Mouse (Mus musculus) pancreas, adult 10 weeks (tissue): Measurements from ENCODE around the gene Steap1. TPM values are rescaled to one million over a fixed set of nuclear protein-coding genes. Genes with fewer than 3 reads are reported as not detected.

Source experiments
- polyA plus RNA-seq: library from polyadenylated mRNA; stranded (reverse); fragments of 350-450 nt; fragmentation: Illumina TruSeq; extraction: RNeasy Lipid Tissue Mini Kit (QIAGEN cat#74804); gene quantifications from one replicate; pipeline ENCODE4 v1.2.3, GENCODE M21; 2015; ENCODE audit warnings: low read depth, low replicate concordance; ENCODE audit not compliant: insufficient read depth

Steap1 gene
- not detected for polyA plus RNA-seq

GRCm38 (mm10) chr5:5748866-5749682 lies at the start of gene Steap1:
Gene Steap1 (minus strand): TSS chr5:5749326.

GRCm38 (mm10) chr5:5693956-5694653 lies 55.0 kb downstream of the Steap1 start, which contains the start of gene Steap2:
Gene Steap2 (minus strand): TSS chr5:5694578.

Other genes with a start within 250 kb of the Steap1 start
- gene Cldn12, start 234.4 kb downstream of the Steap1 start, polyA plus RNA-seq: 3.5 TPM
- gene Gtpbp10, start 189.8 kb downstream of the Steap1 start, polyA plus RNA-seq: 2.6 TPM
- gene Gm8773, start 175.5 kb downstream of the Steap1 start, polyA plus RNA-seq: not detected
- gene Cfap69, start 85.1 kb downstream of the Steap1 start, polyA plus RNA-seq: 2.2 TPM
- gene Steap2, start 54.7 kb downstream of the Steap1 start, polyA plus RNA-seq: 1.8 TPM